Mouse (Mus musculus): Measurements from ENCODE around the gene 4930469K13Rik. TPM values are rescaled to one million over a fixed set of nuclear protein-coding genes. Genes with fewer than 3 reads are reported as not detected.
A peak's percentile ranks its signal among the peaks of the same experiment; 100 is the strongest.

Gene 4930469K13Rik
- polyA plus RNA-seq, 1 experiment from 2014 or later: not detected

GRCm38 (mm10) chr11:33943565-33943964 lies 154.8 kb downstream of the 4930469K13Rik start:
- WGBS: 69% methylated on average over 1 of the region's 1 CpGs
- no peaks in the 10 kb centered on the region for H3K9me3 ChIP-seq
- no peaks in the 10 kb centered on the region for H3K27me3 ChIP-seq
- ATAC-seq: no peak
- H3K9ac ChIP-seq (replicated peaks): no peak overlapping the region
- H3K4me2 ChIP-seq (replicated peaks): no peak overlapping the region
- no peak overlapping the region for H3K27ac ChIP-seq
- peaks cover 6% of the 10 kb centered on the region for H3K4me1 ChIP-seq (replicated peaks)
- no peaks in the 10 kb centered on the region for H3K36me3 ChIP-seq
- no peak overlapping the region for H3K4me3 ChIP-seq (replicated peaks)

GRCm38 (mm10) chr11:33939456-33940113 lies 158.8 kb downstream of the 4930469K13Rik start:
- no peak for ATAC-seq
- WGBS: 80% methylated on average over 4 of the region's 4 CpGs

GRCm38 (mm10) chr11:33938561-33939274 lies 159.6 kb downstream of the 4930469K13Rik start:
- Histone ChIP-seq H3K4me2 (replicated peaks) (no peak overlapping the region), H3K36me3 (no peaks in the 10 kb centered on the region), H3K4me1 (replicated peaks) (peaks cover 8% of the 10 kb centered on the region), H3K9me3 (no peaks in the 10 kb centered on the region), H3K27ac (no peak overlapping the region; the same call in 1 of the 2 replicates), H3K9ac (replicated peaks) (no peak overlapping the region), H3K4me3 (replicated peaks) (no peak overlapping the region), H3K27me3 (no peaks in the 10 kb centered on the region)
- WGBS: 44% methylated on average over 7 of the region's 7 CpGs
- ATAC-seq: peak; percentile 67; the same call in 1 of the 2 replicates

More at GRCm38 (mm10) chr11:33939456-33940113, 158.8 kb downstream of the 4930469K13Rik start:
- Histone ChIP-seq H3K27ac (no peak overlapping the region), H3K9ac (replicated peaks) (no peak overlapping the region), H3K36me3 (no peaks in the 10 kb centered on the region), H3K4me3 (replicated peaks) (no peak overlapping the region), H3K4me2 (replicated peaks) (no peak overlapping the region), H3K9me3 (no peaks in the 10 kb centered on the region), H3K27me3 (no peaks in the 10 kb centered on the region), H3K4me1 (replicated peaks) (peaks cover 8% of the 10 kb centered on the region)

GRCm38 (mm10) chr11:33937641-33938040 lies 160.7 kb downstream of the 4930469K13Rik start:
- 86% methylated on average over 8 of the region's 8 CpGs for WGBS
- ATAC-seq: no peak
- Histone ChIP-seq H3K4me2 (replicated peaks) (no peak overlapping the region), H3K9ac (replicated peaks) (no peak overlapping the region), H3K4me1 (replicated peaks) (peaks cover 8% of the 10 kb centered on the region), H3K36me3 (no peaks in the 10 kb centered on the region), H3K27ac (no peak overlapping the region), H3K27me3 (no peaks in the 10 kb centered on the region), H3K4me3 (replicated peaks) (no peak overlapping the region), H3K9me3 (no peaks in the 10 kb centered on the region)

- WGBS: 63% methylated on average over 9 of the region's 9 CpGs
- H3K9ac ChIP-seq (replicated peaks): no peak overlapping the region
- H3K4me2 ChIP-seq (replicated peaks): no peak overlapping the region
- no peak overlapping the region for H3K27ac ChIP-seq
- no peaks in the 10 kb centered on the region for H3K36me3 ChIP-seq
- peaks cover 17% of the 10 kb centered on the region for H3K4me1 ChIP-seq (replicated peaks)
- no peaks in the 10 kb centered on the region for H3K9me3 ChIP-seq
- H3K4me3 ChIP-seq (replicated peaks): no peak overlapping the region
- no peak for ATAC-seq
- H3K27me3 ChIP-seq: no peaks in the 10 kb centered on the region
Observed at GRCm38 (mm10) chr11:33934286-33934685, 164.1 kb downstream of the 4930469K13Rik start.

- Histone ChIP-seq H3K27ac (no peak overlapping the region), H3K4me3 (replicated peaks) (no peak overlapping the region), H3K4me1 (replicated peaks) (peaks cover 18% of the 10 kb centered on the region), H3K27me3 (no peaks in the 10 kb centered on the region), H3K9me3 (no peaks in the 10 kb centered on the region), H3K36me3 (no peaks in the 10 kb centered on the region), H3K4me2 (replicated peaks) (no peak overlapping the region), H3K9ac (replicated peaks) (no peak overlapping the region)
- ATAC-seq: no peak
- 74% methylated on average over 18 of the region's 18 CpGs for WGBS
Observed at GRCm38 (mm10) chr11:33932386-33933111, 165.8 kb downstream of the 4930469K13Rik start.

- no peak for ATAC-seq
- no peaks in the 10 kb centered on the region for H3K9me3 ChIP-seq
- WGBS: 9% methylated on average over 9 of the region's 10 CpGs
Observed at GRCm38 (mm10) chr11:33931836-33932385, 166.4 kb downstream of the 4930469K13Rik start.

GRCm38 (mm10) chr11:33929412-33929811 lies 168.9 kb downstream of the 4930469K13Rik start:
- Histone ChIP-seq H3K27ac (no peak overlapping the region), H3K4me1 (replicated peaks) (peaks cover 29% of the 10 kb centered on the region), H3K4me3 (replicated peaks) (no peak overlapping the region), H3K9me3 (no peaks in the 10 kb centered on the region), H3K9ac (replicated peaks) (no peak overlapping the region), H3K4me2 (replicated peaks) (no peak overlapping the region), H3K27me3 (no peaks in the 10 kb centered on the region), H3K36me3 (no peaks in the 10 kb centered on the region)
- 65% methylated on average over 11 of the region's 11 CpGs for WGBS
- no peak for ATAC-seq

More at GRCm38 (mm10) chr11:33931836-33932385, 166.4 kb downstream of the 4930469K13Rik start:
- Histone ChIP-seq H3K9ac (replicated peaks) (no peak overlapping the region), H3K4me1 (replicated peaks) (peaks cover 18% of the 10 kb centered on the region), H3K36me3 (no peaks in the 10 kb centered on the region), H3K27ac (no peak overlapping the region), H3K27me3 (no peaks in the 10 kb centered on the region), H3K4me3 (replicated peaks) (no peak overlapping the region), H3K4me2 (replicated peaks) (no peak overlapping the region)

GRCm38 (mm10) chr11:33928658-33929057 lies 169.7 kb downstream of the 4930469K13Rik start:
- H3K9me3 ChIP-seq: no peaks in the 10 kb centered on the region
- 48% methylated on average over 7 of the region's 7 CpGs for WGBS
- no peaks in the 10 kb centered on the region for H3K36me3 ChIP-seq
- H3K27ac ChIP-seq: no peak overlapping the region
- H3K27me3 ChIP-seq: no peaks in the 10 kb centered on the region
- H3K4me2 ChIP-seq (replicated peaks): no peak overlapping the region
- no peak overlapping the region for H3K4me3 ChIP-seq (replicated peaks)
- H3K4me1 ChIP-seq (replicated peaks): peaks cover 29% of the 10 kb centered on the region
- peak; percentile 51 for ATAC-seq
- no peak overlapping the region for H3K9ac ChIP-seq (replicated peaks)

GRCm38 (mm10) chr11:33927836-33928235 lies 170.5 kb downstream of the 4930469K13Rik start:
- no peaks in the 10 kb centered on the region for H3K36me3 ChIP-seq
- 78% methylated on average over 4 of the region's 4 CpGs for WGBS
- ATAC-seq: no peak

GRCm38 (mm10) chr11:33927321-33927720 lies 171.0 kb downstream of the 4930469K13Rik start:
- no peak overlapping the region for H3K4me3 ChIP-seq (replicated peaks)
- ATAC-seq: no peak
- H3K9ac ChIP-seq (replicated peaks): no peak overlapping the region
- no peak overlapping the region for H3K4me2 ChIP-seq (replicated peaks)
- no peaks in the 10 kb centered on the region for H3K36me3 ChIP-seq
- H3K27me3 ChIP-seq: no peaks in the 10 kb centered on the region
- no peaks in the 10 kb centered on the region for H3K9me3 ChIP-seq
- 50% methylated on average over 6 of the region's 6 CpGs for WGBS
- no peak overlapping the region for H3K27ac ChIP-seq
- peaks cover 27% of the 10 kb centered on the region for H3K4me1 ChIP-seq (replicated peaks)

More at GRCm38 (mm10) chr11:33927836-33928235, 170.5 kb downstream of the 4930469K13Rik start:
- Histone ChIP-seq H3K9me3 (no peaks in the 10 kb centered on the region), H3K27ac (no peak overlapping the region), H3K4me2 (replicated peaks) (no peak overlapping the region), H3K4me1 (replicated peaks) (peaks cover 29% of the 10 kb centered on the region), H3K4me3 (replicated peaks) (no peak overlapping the region), H3K27me3 (no peaks in the 10 kb centered on the region), H3K9ac (replicated peaks) (no peak overlapping the region)

GRCm38 (mm10) chr11:33926551-33926950 lies 171.8 kb downstream of the 4930469K13Rik start:
- no peak overlapping the region for H3K4me2 ChIP-seq (replicated peaks)
- WGBS: 66% methylated on average over 2 of the region's 2 CpGs
- no peaks in the 10 kb centered on the region for H3K27me3 ChIP-seq

More at GRCm38 (mm10) chr11:33926551-33926950, 171.8 kb downstream of the 4930469K13Rik start:
- Histone ChIP-seq H3K36me3 (no peaks in the 10 kb centered on the region), H3K4me3 (replicated peaks) (no peak overlapping the region), H3K9me3 (no peaks in the 10 kb centered on the region), H3K9ac (replicated peaks) (no peak overlapping the region), H3K4me1 (replicated peaks) (peaks cover 24% of the 10 kb centered on the region), H3K27ac (no peak overlapping the region)
- no peak for ATAC-seq
